Mouse (Mus musculus) small intestine, adult 2 months (tissue): ENCODE results near the gene Hnrnpu.

Experiments
- CTCF ChIP-seq: fragments of 200-500 bp; IDR thresholded peaks from 2 replicates; pipeline ENCODE4 v1.5.1; 2012; ENCODE audit warnings: low read depth, mild to moderate bottlenecking, control low read depth, inconsistent platforms, low read length, moderate library complexity, mixed read lengths; ENCODE audit not compliant: insufficient replicate concordance, insufficient read length; ENCODE audit errors: extremely low read depth
- POLR2A ChIP-seq: fragments of 200-500 bp; IDR thresholded peaks from 2 replicates; pipeline ENCODE4 v1.6.1; 2012; ENCODE audit warnings: low read depth, mild to moderate bottlenecking, control low read depth, inconsistent platforms, low read length, moderate library complexity

DNA sequence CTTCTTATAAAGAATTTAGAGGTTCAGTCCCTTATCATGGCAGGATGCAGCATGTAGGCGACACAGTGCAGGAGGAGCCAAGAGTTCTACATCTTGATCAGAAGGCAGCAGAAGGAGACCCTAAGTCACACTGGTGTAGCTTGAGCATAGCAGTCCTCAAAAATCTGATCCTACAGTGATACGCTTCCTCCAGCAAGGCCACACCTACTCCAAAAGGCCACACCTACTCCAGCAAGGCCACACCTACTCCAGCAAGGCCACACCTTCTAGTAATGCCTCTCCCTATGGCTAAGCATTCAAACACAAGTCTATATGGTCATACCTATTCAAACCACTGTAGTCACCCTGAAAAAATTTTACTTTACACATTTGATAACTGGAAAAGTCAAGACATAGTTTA is 38.5 kb upstream of the Hnrnpu start:
- TF ChIP-seq POLR2A (no peak), CTCF (no peak)
